Mouse (Mus musculus): ENCODE measurements around the gene Fam69b. TPM values are rescaled to one million over a fixed set of nuclear protein-coding genes. Genes with fewer than 3 reads are reported as not detected.

The Fam69b gene
- polyA plus RNA-seq, 1 experiment from 2014 or later, result 123 TPM

- H3K36me3 ChIP-seq (ENCODE audit: control insufficient read depth, insufficient read depth, low read length), result no peaks in the 10 kb centered on the region
- H3K27ac ChIP-seq (replicated peaks; ENCODE audit: low read depth, low read length), result no peak overlapping the region
- H3K9me3 ChIP-seq (ENCODE audit: control insufficient read depth, low read length), result no peaks in the 10 kb centered on the region
- H3K4me1 ChIP-seq (ENCODE audit: control insufficient read depth, insufficient read depth, low read length), result 0 out of 2 replicates have a peak, but pooled peaks cover 5% of the 10 kb centered on the region
- H3K4me2 ChIP-seq (ENCODE audit: low read length), result peak overlapping the region; percentile 66
- 26% methylated on average over 6 of the region's 6 CpGs for WGBS
- peak overlapping the region; percentile 48 for H3K4me3 ChIP-seq (replicated peaks; ENCODE audit: low read depth, low read length)
- H3K27me3 ChIP-seq (ENCODE audit: control insufficient read depth, insufficient read depth, low read length), result peaks cover 23% of the 10 kb centered on the region
- H3K9ac ChIP-seq (replicated peaks; ENCODE audit: low read length), result no peak overlapping the region
- no peak for ATAC-seq (ENCODE audit: low FRiP score, low TSS enrichment)
- DNase-seq, result no peak
Measured at GRCm38 (mm10) chr2:26603159-26603558, 25.1 kb upstream of the Fam69b start.

- peak within 1 kb of the TSS; percentile 48 for H3K4me3 ChIP-seq (replicated peaks; ENCODE audit: low read depth, low read length)
- H3K9ac ChIP-seq (replicated peaks; ENCODE audit: low read length), result peak within 1 kb of the TSS; percentile 55
- ATAC-seq (ENCODE audit: low FRiP score, low TSS enrichment), result peak; percentile 50
- H3K27ac ChIP-seq (replicated peaks; ENCODE audit: low read depth, low read length), result no peak within 1 kb of the TSS
- H3K4me1 ChIP-seq (ENCODE audit: control insufficient read depth, insufficient read depth, low read length), result 0 out of 2 replicates have a peak, but pooled peaks cover 5% of the 10 kb centered on the region
- H3K27me3 ChIP-seq (ENCODE audit: control insufficient read depth, insufficient read depth, low read length), result peaks cover 23% of the 10 kb centered on the region
- H3K4me2 ChIP-seq (ENCODE audit: low read length), result peak within 1 kb of the TSS; percentile 66
- H3K9me3 ChIP-seq (ENCODE audit: control insufficient read depth, low read length), result no peaks in the 10 kb centered on the region
- peak; percentile 75 for DNase-seq
- no peaks in the 10 kb centered on the region for H3K36me3 ChIP-seq (ENCODE audit: control insufficient read depth, insufficient read depth, low read length)
- 1% methylated on average over 100 of the region's 103 CpGs for WGBS
Measured at GRCm38 (mm10) chr2:26603720-26604671, 24.3 kb upstream of the Fam69b start, which contains the start of gene Agpat2. Gene Agpat2 (minus strand): TSS chr2:26604417.

GRCm38 (mm10) chr2:26605331-26605730 is 22.9 kb upstream of the Fam69b start:
- Histone ChIP-seq H3K4me1 (ENCODE audit: control insufficient read depth, insufficient read depth, low read length) (0 out of 2 replicates have a peak, but pooled peaks cover 5% of the 10 kb centered on the region), H3K4me2 (ENCODE audit: low read length) (no peak overlapping the region), H3K27me3 (ENCODE audit: control insufficient read depth, insufficient read depth, low read length) (peaks cover 23% of the 10 kb centered on the region), H3K9ac (replicated peaks; ENCODE audit: low read length) (no peak overlapping the region), H3K27ac (replicated peaks; ENCODE audit: low read depth, low read length) (no peak overlapping the region), H3K36me3 (ENCODE audit: control insufficient read depth, insufficient read depth, low read length) (no peaks in the 10 kb centered on the region), H3K4me3 (replicated peaks; ENCODE audit: low read depth, low read length) (no peak overlapping the region), H3K9me3 (ENCODE audit: control insufficient read depth, low read length) (no peaks in the 10 kb centered on the region)
- no peak for ATAC-seq (ENCODE audit: low FRiP score, low TSS enrichment)
- DNase-seq, result no peak
- 86% methylated on average over 8 of the region's 8 CpGs for WGBS

- WGBS, result 81% methylated on average over 3 of the region's 3 CpGs
- Histone ChIP-seq H3K27ac (replicated peaks; ENCODE audit: low read depth, low read length) (no peak overlapping the region), H3K9ac (replicated peaks; ENCODE audit: low read length) (no peak overlapping the region), H3K4me2 (ENCODE audit: low read length) (no peak overlapping the region), H3K27me3 (ENCODE audit: control insufficient read depth, insufficient read depth, low read length) (peaks cover 23% of the 10 kb centered on the region), H3K9me3 (ENCODE audit: control insufficient read depth, low read length) (no peaks in the 10 kb centered on the region), H3K36me3 (ENCODE audit: control insufficient read depth, insufficient read depth, low read length) (no peaks in the 10 kb centered on the region), H3K4me3 (replicated peaks; ENCODE audit: low read depth, low read length) (no peak overlapping the region), H3K4me1 (ENCODE audit: control insufficient read depth, insufficient read depth, low read length) (0 out of 2 replicates have a peak, but pooled peaks cover 5% of the 10 kb centered on the region)
- no peak for ATAC-seq (ENCODE audit: low FRiP score, low TSS enrichment)
- DNase-seq, result no peak
Measured at GRCm38 (mm10) chr2:26606579-26606978, 21.7 kb upstream of the Fam69b start.

- ATAC-seq (ENCODE audit: low FRiP score, low TSS enrichment), result no peak
- 62% methylated on average over 6 of the region's 6 CpGs for WGBS
Measured at GRCm38 (mm10) chr2:26607056-26607910, 21.0 kb upstream of the Fam69b start.

GRCm38 (mm10) chr2:26608781-26609180 is 19.5 kb upstream of the Fam69b start:
- Histone ChIP-seq H3K27ac (replicated peaks; ENCODE audit: low read depth, low read length) (no peak overlapping the region), H3K4me2 (ENCODE audit: low read length) (no peak overlapping the region), H3K36me3 (ENCODE audit: control insufficient read depth, insufficient read depth, low read length) (no peaks in the 10 kb centered on the region), H3K4me3 (replicated peaks; ENCODE audit: low read depth, low read length) (no peak overlapping the region), H3K4me1 (ENCODE audit: control insufficient read depth, insufficient read depth, low read length) (0 out of 2 replicates have a peak, but pooled peaks cover under 1% of the 10 kb centered on the region), H3K27me3 (ENCODE audit: control insufficient read depth, insufficient read depth, low read length) (peaks cover 10% of the 10 kb centered on the region), H3K9me3 (ENCODE audit: control insufficient read depth, low read length) (no peaks in the 10 kb centered on the region), H3K9ac (replicated peaks; ENCODE audit: low read length) (no peak overlapping the region)
- ATAC-seq (ENCODE audit: low FRiP score, low TSS enrichment), result no peak
- DNase-seq, result no peak

More at GRCm38 (mm10) chr2:26607056-26607910, 21.0 kb upstream of the Fam69b start:
- no peak overlapping the region for H3K27ac ChIP-seq (replicated peaks; ENCODE audit: low read depth, low read length)
- peaks cover 23% of the 10 kb centered on the region for H3K27me3 ChIP-seq (ENCODE audit: control insufficient read depth, insufficient read depth, low read length)
- no peaks in the 10 kb centered on the region for H3K36me3 ChIP-seq (ENCODE audit: control insufficient read depth, insufficient read depth, low read length)
- H3K4me1 ChIP-seq (ENCODE audit: control insufficient read depth, insufficient read depth, low read length), result 0 out of 2 replicates have a peak, but pooled peaks cover 5% of the 10 kb centered on the region
- no peaks in the 10 kb centered on the region for H3K9me3 ChIP-seq (ENCODE audit: control insufficient read depth, low read length)
- no peak overlapping the region for H3K4me3 ChIP-seq (replicated peaks; ENCODE audit: low read depth, low read length)
- H3K4me2 ChIP-seq (ENCODE audit: low read length), result no peak overlapping the region
- no peak overlapping the region for H3K9ac ChIP-seq (replicated peaks; ENCODE audit: low read length)
- DNase-seq, result peak; percentile 16

- Histone ChIP-seq H3K27me3 (ENCODE audit: control insufficient read depth, insufficient read depth, low read length) (peaks cover 7% of the 10 kb centered on the region; the same call in 1 of the 2 replicates), H3K36me3 (ENCODE audit: control insufficient read depth, insufficient read depth, low read length) (no peaks in the 10 kb centered on the region), H3K4me3 (replicated peaks; ENCODE audit: low read depth, low read length) (no peak overlapping the region), H3K4me2 (ENCODE audit: low read length) (no peak overlapping the region), H3K27ac (replicated peaks; ENCODE audit: low read depth, low read length) (no peak overlapping the region), H3K9me3 (ENCODE audit: control insufficient read depth, low read length) (no peaks in the 10 kb centered on the region), H3K9ac (replicated peaks; ENCODE audit: low read length) (no peak overlapping the region), H3K4me1 (ENCODE audit: control insufficient read depth, insufficient read depth, low read length) (no peaks in the 10 kb centered on the region)
- DNase-seq, result no peak
- no peak for ATAC-seq (ENCODE audit: low FRiP score, low TSS enrichment)
Measured at GRCm38 (mm10) chr2:26609261-26609661, 19.0 kb upstream of the Fam69b start.

GRCm38 (mm10) chr2:26610526-26610925 is 17.7 kb upstream of the Fam69b start:
- Histone ChIP-seq H3K27ac (replicated peaks; ENCODE audit: low read depth, low read length) (no peak overlapping the region), H3K4me2 (ENCODE audit: low read length) (no peak overlapping the region), H3K9me3 (ENCODE audit: control insufficient read depth, low read length) (no peaks in the 10 kb centered on the region), H3K36me3 (ENCODE audit: control insufficient read depth, insufficient read depth, low read length) (no peaks in the 10 kb centered on the region), H3K4me3 (replicated peaks; ENCODE audit: low read depth, low read length) (no peak overlapping the region), H3K9ac (replicated peaks; ENCODE audit: low read length) (no peak overlapping the region), H3K27me3 (ENCODE audit: control insufficient read depth, insufficient read depth, low read length) (no peaks in the 10 kb centered on the region), H3K4me1 (ENCODE audit: control insufficient read depth, insufficient read depth, low read length) (no peaks in the 10 kb centered on the region)
- ATAC-seq (ENCODE audit: low FRiP score, low TSS enrichment), result no peak
- WGBS, result 68% methylated on average over 3 of the region's 3 CpGs
- no peak for DNase-seq
